8 mouse cellular contexts compared by ENCODE assay signal in genomic region chr13:68167826-68168225, GRCm38 (mm10).
A peak's percentile ranks its signal among the peaks of the same experiment; 100 is the strongest.
DNase-seq lines count a peak whose midpoint lies in the region; ATAC-seq and TF ChIP-seq lines count a peak whose summit lies in the region.
"Not testable (repeated sequence)": the region's sequence is repeated elsewhere in the genome, so short reads cannot be mapped to it uniquely, and the experiment has no call there.

No protein-coding gene starts in this region.

- H3K36me3 ChIP-seq in liver, adult 2 months (ENCODE audit: control insufficient read depth, insufficient read depth, low read length), result not testable (repeated sequence)

- not testable (repeated sequence) for TF ChIP-seq POLR2A in liver, adult 2 months (IDR thresholded peaks at IDR 0.05; ENCODE audit: extremely low read depth, insufficient read depth, low read length)

- in situ Hi-C loops in Patski (cut with MboI; ENCODE audit: low pct_unique_long_range_greater_than_20kb), result not testable (repeated sequence)

- not testable (repeated sequence) for H3K4me1 ChIP-seq in liver, adult 2 months (ENCODE audit: control insufficient read depth, insufficient read depth, low read length)

- H3K79me2 ChIP-seq in liver, adult 2 months (ENCODE audit: control insufficient read depth, insufficient read depth, low read length), result not testable (repeated sequence)

- not testable (repeated sequence) for H3K9ac ChIP-seq in liver, adult 2 months (ENCODE audit: low read depth, low read length)

- not testable (repeated sequence) for DNase-seq in Patski (ENCODE audit: low read depth, low spot score); liver, adult 2 months (ENCODE audit: extremely low read depth, low read depth, low spot score)
- peak; percentile 18 to 19 for DNase-seq in cerebellum, adult 18-20 months
- DNase-seq in frontal cortex, postnatal 10 days (ENCODE audit: low spot score in 2 of 2), result peak; percentile 4 to 17
- peak; percentile 1 for DNase-seq in induced T-regulatory cell, adult 2 months (ENCODE audit: low read depth)
- peak; percentile 55 for DNase-seq in layer of hippocampus, adult 9-10 months (ENCODE audit: low spot score)
- DNase-seq in right cerebral cortex, adult 18-20 months, result peak; percentile 62
- DNase-seq in urinary bladder, postnatal 14 days (ENCODE audit: low spot score), result peak; percentile 2

- peak; percentile 60 for ATAC-seq in Patski

- not testable (repeated sequence) for H3K4me3 ChIP-seq in liver, adult 2 months (ENCODE audit: insufficient read depth, low read depth, low read length)

- WGBS in liver, adult 2 months, result 15% methylated on average over 6 of the region's 6 CpGs

- POLR2A ChIA-PET in Patski (lab: Charles Lee), result not testable (repeated sequence)

- not testable (repeated sequence) for H3K27me3 ChIP-seq in Patski; liver, adult 2 months (ENCODE audit: control insufficient read depth, insufficient read depth, low read length)

- TF ChIP-seq CTCF in Patski (IDR thresholded peaks at IDR 0.05), result not testable (repeated sequence)
- peak; percentile 41 for TF ChIP-seq CTCF in liver, adult 2 months (IDR thresholded peaks at IDR 0.05; ENCODE audit: low read depth, low read length)

- not testable (repeated sequence) for H3K27ac ChIP-seq in liver, adult 2 months (replicated peaks; ENCODE audit: insufficient read depth, low read depth, low read length)

- CTCF ChIA-PET in Patski (lab: Charles Lee), result not testable (repeated sequence)
